Mouse (Mus musculus) stomach, postnatal 0 days (tissue): ENCODE measurements around the gene Mif4gd.

Source experiments
- CTCF ChIP-seq: IDR thresholded peaks from 2 replicates; pipeline ENCODE4 v1.5.1; 2016; ENCODE audit warnings: antibody characterized with exemption, low read depth, mild to moderate bottlenecking, moderate library complexity
- EP300 ChIP-seq: optimal IDR thresholded peaks from 2 replicates; pipeline ENCODE3; 2016; ENCODE audit warnings: antibody characterized with exemption

GRCm38 (mm10) chr11:115611173-115611572 is 1.6 kb downstream of the Mif4gd start:
- TF ChIP-seq CTCF, result no peak
- TF ChIP-seq EP300, result no peak
